Mouse (Mus musculus) hindbrain, embryonic 12.5 days (tissue): ENCODE measurements around the gene Tbc1d16. TPM values are rescaled to one million over a fixed set of nuclear protein-coding genes. Genes with fewer than 3 reads are reported as not detected.
"Not testable (repeated sequence)": the region's sequence is repeated elsewhere in the genome, so short reads cannot be mapped to it uniquely, and the experiment has no call there.

Source experiments
- ATAC-seq: fragments of 200-750 bp; cut with Nextera tagmentation; 2 replicates; pipeline ENCODE4 v1.8.0; 2017; ENCODE audit warnings: moderate TSS enrichment; ENCODE audit not compliant: low FRiP score
- H3K27ac ChIP-seq: fragments of 300-500 bp; sonication (generic); 2 replicates; pipeline ENCODE4 v1.5.1; 2016; ENCODE audit warnings: mild to moderate bottlenecking
- H3K27me3 ChIP-seq: fragments of 300-500 bp; sonication (generic); 2 replicates; pipeline ENCODE4 v1.6.1; 2016; ENCODE audit warnings: mild to moderate bottlenecking
- H3K36me3 ChIP-seq: fragments of 300-500 bp; sonication (generic); 2 replicates; pipeline ENCODE4 v1.6.1; 2016; ENCODE audit warnings: mild to moderate bottlenecking
- H3K4me1 ChIP-seq: fragments of 300-500 bp; sonication (generic); 2 replicates; pipeline ENCODE4 v1.6.1; 2016
- H3K4me2 ChIP-seq: fragments of 300-500 bp; sonication (generic); replicated peaks from 2 replicates; pipeline ENCODE4 v1.6.1; 2016; ENCODE audit warnings: mild to moderate bottlenecking
- H3K4me3 ChIP-seq: fragments of 300-500 bp; sonication (generic); 2 replicates; pipeline ENCODE4 v1.5.1; 2016; ENCODE audit warnings: mild to moderate bottlenecking
- H3K9ac ChIP-seq: fragments of 300-500 bp; sonication (generic); 2 replicates; pipeline ENCODE4 v1.6.1; 2016; ENCODE audit warnings: mild to moderate bottlenecking, moderate library complexity
- H3K9me3 ChIP-seq: fragments of 300-500 bp; sonication (generic); replicated peaks from 2 replicates; pipeline ENCODE4 v1.6.1; 2016; ENCODE audit warnings: mild to moderate bottlenecking
- WGBS: fragments of 180-500 bp; shearing (Covaris S2); methylation state at CpG from one replicate; pipeline ENCODE4 v1.1.7; 2016; 5-methylcytosine and 5-hydroxymethylcytosine counted together
- polyA plus RNA-seq: library from polyadenylated mRNA; unstranded; fragments of >200 nt; fragmentation: Nextera tagmentation; extraction: Ambion mirVana; gene quantifications from 2 replicates; pipeline ENCODE4 v1.2.1, GENCODE M21; 2016

The Tbc1d16 gene
- polyA plus RNA-seq, 1 experiment from 2014 or later = 36.7 TPM

DNA sequence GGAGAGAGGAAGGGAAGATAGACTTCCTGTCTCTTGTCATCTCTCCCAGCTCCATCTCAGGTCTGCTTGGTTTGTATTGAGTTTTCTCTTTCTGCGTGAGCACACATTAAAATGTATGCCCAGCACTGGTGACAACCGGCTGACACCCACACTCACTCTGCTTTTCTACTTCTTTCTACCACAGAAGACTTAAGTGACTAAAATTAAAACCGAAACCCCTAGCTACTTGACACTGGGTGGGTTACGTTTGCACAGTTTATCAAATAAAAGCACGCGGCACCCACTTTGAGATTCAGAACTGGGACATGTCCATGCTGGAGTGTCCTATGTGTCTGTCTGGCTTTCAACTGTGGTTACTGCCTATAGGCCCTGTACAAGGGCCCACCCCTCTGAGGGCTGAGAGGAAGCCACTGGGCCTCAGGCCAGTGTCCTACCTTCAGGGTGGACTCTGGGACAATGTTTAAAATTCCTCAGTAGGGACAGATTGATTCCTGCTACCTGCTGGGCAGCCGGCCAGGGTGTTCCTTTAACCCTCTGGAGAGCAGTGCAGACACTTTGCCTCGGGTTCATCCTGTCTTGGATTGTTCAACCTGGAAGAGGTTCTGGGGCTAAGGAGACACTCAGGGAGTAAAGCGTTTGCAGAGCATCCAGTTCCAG lies 118.8 kb downstream of the Tbc1d16 start:
- Histone ChIP-seq H3K27ac (no peak overlapping the region), H3K9me3 (no peaks in the 10 kb centered on the region), H3K4me3 (no peak overlapping the region), H3K4me1 (peaks cover 14% of the 10 kb centered on the region), H3K27me3 (peaks cover 3% of the 10 kb centered on the region; the same call in 1 of the 2 replicates), H3K4me2 (no peak overlapping the region), H3K36me3 (no peaks in the 10 kb centered on the region), H3K9ac (no peak overlapping the region)
- 77% methylated on average over 9 of the region's 9 CpGs for WGBS
- no peak for ATAC-seq

GRCm38 (mm10) chr11:119108573-119109263 lies 119.6 kb downstream of the Tbc1d16 start:
- H3K36me3 ChIP-seq = no peaks in the 10 kb centered on the region
- WGBS = 74% methylated on average over 10 of the region's 10 CpGs
- no peak overlapping the region for H3K4me3 ChIP-seq
- H3K9me3 ChIP-seq = no peaks in the 10 kb centered on the region
- peaks cover 4% of the 10 kb centered on the region for H3K27me3 ChIP-seq
- no peak overlapping the region for H3K9ac ChIP-seq
- no peak for ATAC-seq
- H3K4me2 ChIP-seq = no peak overlapping the region
- peaks cover 14% of the 10 kb centered on the region for H3K4me1 ChIP-seq
- no peak overlapping the region for H3K27ac ChIP-seq

- Histone ChIP-seq H3K27ac (no peak overlapping the region), H3K27me3 (peaks cover 5% of the 10 kb centered on the region; the same call in 1 of the 2 replicates), H3K4me1 (peaks cover 14% of the 10 kb centered on the region), H3K9me3 (no peaks in the 10 kb centered on the region), H3K9ac (no peak overlapping the region; the same call in 1 of the 2 replicates), H3K4me2 (no peak overlapping the region), H3K4me3 (no peak overlapping the region), H3K36me3 (no peaks in the 10 kb centered on the region)
- WGBS = 58% methylated on average over 6 of the region's 6 CpGs
- no peak for ATAC-seq
Measured at GRCm38 (mm10) chr11:119106289-119106688, 122.0 kb downstream of the Tbc1d16 start.

DNA sequence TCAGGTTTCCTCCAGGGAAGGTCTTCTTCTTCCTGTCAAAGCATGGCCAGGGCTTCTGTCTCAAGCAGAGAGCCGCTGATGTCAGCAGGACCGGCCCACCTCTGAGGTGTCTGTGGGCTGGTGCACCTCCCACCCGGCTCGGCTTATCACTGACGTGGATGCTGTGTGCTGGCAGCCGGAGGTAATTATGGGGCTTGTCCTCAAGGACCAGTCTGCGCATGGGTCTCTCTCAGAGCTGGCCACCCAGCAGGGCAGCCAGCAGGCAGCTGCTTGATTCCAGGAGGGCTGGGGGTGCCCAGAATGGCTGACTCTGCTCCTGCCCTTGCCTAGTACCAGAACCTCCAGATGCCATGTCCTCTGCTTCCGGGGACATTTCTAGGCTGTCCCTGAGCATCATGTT lies 122.6 kb downstream of the Tbc1d16 start:
- WGBS = 56% methylated on average over 8 of the region's 8 CpGs
- Histone ChIP-seq H3K4me2 (no peak overlapping the region; the same call in 1 of the 2 replicates), H3K36me3 (no peaks in the 10 kb centered on the region), H3K27me3 (peaks cover 5% of the 10 kb centered on the region; the same call in 1 of the 2 replicates), H3K4me1 (peaks cover 14% of the 10 kb centered on the region), H3K4me3 (no peak overlapping the region), H3K9ac (no peak overlapping the region), H3K27ac (no peak overlapping the region), H3K9me3 (no peaks in the 10 kb centered on the region)
- no peak for ATAC-seq

DNA sequence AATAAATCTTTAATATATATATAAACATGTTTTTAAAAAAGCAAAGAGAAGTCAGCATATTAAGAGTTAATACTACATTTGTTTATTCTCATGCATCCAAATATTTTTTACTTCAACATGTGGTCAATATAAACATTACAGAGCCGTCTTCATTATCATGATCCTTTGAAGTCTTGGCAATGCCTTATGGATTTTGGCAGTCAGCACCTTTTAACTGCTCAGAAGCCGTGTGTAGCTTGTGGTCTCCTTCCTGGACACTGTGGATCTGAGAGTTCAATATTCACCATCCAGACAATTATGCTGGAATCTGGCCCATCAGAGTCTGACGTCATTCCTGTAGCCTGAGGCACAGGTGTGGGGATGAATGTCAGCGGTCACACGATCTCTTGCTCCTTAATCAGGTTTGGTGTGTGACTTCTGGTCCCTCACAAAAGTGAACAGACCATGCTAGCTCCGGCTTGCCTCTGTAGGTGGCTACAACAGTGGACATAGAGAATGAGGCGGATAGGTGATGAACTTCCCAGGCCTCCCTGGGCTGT lies 123.2 kb downstream of the Tbc1d16 start:
- Histone ChIP-seq H3K4me2 (no peak overlapping the region), H3K4me3 (no peak overlapping the region), H3K4me1 (peaks cover 14% of the 10 kb centered on the region), H3K27ac (no peak overlapping the region), H3K27me3 (peaks cover 5% of the 10 kb centered on the region; the same call in 1 of the 2 replicates), H3K9me3 (no peaks in the 10 kb centered on the region), H3K36me3 (no peaks in the 10 kb centered on the region), H3K9ac (no peak overlapping the region)
- ATAC-seq = no peak
- 75% methylated on average over 7 of the region's 7 CpGs for WGBS

GRCm38 (mm10) chr11:119103991-119104390 lies 124.3 kb downstream of the Tbc1d16 start:
- Histone ChIP-seq H3K4me3 (no peak overlapping the region), H3K27me3 (peaks cover 2% of the 10 kb centered on the region; the same call in 1 of the 2 replicates), H3K36me3 (no peaks in the 10 kb centered on the region), H3K4me1 (peaks cover 14% of the 10 kb centered on the region), H3K4me2 (no peak overlapping the region), H3K9ac (no peak overlapping the region), H3K27ac (no peak overlapping the region), H3K9me3 (no peaks in the 10 kb centered on the region)
- no peak for ATAC-seq
- 89% methylated on average over 3 of the region's 3 CpGs for WGBS

DNA sequence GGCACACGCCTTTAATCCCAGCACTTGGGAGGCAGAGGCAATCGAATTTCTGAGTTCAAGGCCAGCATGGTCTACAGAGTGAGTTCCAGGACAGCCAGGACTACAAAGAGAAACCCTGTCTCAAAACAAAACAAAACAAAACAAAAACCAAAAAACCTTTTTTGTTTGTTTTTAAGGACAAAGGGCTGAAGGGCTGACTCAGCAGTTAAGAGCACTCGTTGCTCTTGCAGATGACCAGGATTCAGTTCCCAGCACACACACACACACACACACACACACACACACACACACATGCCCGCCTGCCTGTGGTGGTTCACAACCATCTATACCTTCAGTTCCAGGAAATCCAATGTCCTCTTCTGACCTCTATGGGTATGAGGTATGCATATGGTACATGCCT lies 127.9 kb downstream of the Tbc1d16 start:
- not testable (repeated sequence) for H3K27ac ChIP-seq, H3K9ac ChIP-seq, H3K36me3 ChIP-seq, ATAC-seq, H3K4me1 ChIP-seq, H3K4me3 ChIP-seq, H3K9me3 ChIP-seq, H3K4me2 ChIP-seq
- peaks cover 20% of the 10 kb centered on the region; the same call in 1 of the 2 replicates for H3K27me3 ChIP-seq
- 75% methylated on average over 4 of the region's 4 CpGs for WGBS

DNA sequence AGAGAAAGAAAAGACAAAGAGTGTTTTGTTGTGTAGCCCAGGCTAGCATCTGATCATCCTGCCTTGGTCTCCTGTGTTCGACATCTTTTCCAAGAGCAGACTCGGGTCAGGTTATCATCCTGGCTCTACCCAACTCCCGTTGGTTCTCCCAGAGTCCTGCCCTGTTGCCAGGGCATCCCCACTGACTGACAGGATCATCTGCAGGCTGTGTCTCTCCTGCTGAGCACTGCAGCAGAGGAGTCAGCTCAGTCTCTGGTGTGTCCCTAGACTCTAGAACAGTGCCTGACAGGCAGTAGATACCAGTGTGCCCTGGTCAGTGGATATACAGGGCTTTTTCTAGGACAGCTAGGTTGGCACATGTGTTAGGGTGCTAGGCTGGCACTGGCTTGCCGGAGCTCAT lies 130.1 kb downstream of the Tbc1d16 start:
- Histone ChIP-seq H3K27me3 (peaks cover 25% of the 10 kb centered on the region), H3K36me3 (no peaks in the 10 kb centered on the region), H3K4me1 (peaks cover 7% of the 10 kb centered on the region; the same call in 1 of the 2 replicates), H3K4me3 (no peak overlapping the region), H3K4me2 (no peak overlapping the region), H3K27ac (no peak overlapping the region), H3K9me3 (no peaks in the 10 kb centered on the region), H3K9ac (no peak overlapping the region)
- ATAC-seq = no peak
- WGBS = 61% methylated on average over 4 of the region's 4 CpGs

GRCm38 (mm10) chr11:119095441-119095840 lies 132.9 kb downstream of the Tbc1d16 start:
- H3K27ac ChIP-seq = no peak overlapping the region
- H3K9ac ChIP-seq = no peak overlapping the region
- ATAC-seq = no peak
- H3K4me3 ChIP-seq = no peak overlapping the region
- H3K27me3 ChIP-seq = peaks cover 48% of the 10 kb centered on the region
- WGBS = 62% methylated on average over 3 of the region's 3 CpGs
- H3K4me1 ChIP-seq = peaks cover 10% of the 10 kb centered on the region
- no peaks in the 10 kb centered on the region for H3K9me3 ChIP-seq
- no peaks in the 10 kb centered on the region for H3K36me3 ChIP-seq
- no peak overlapping the region for H3K4me2 ChIP-seq

- no peak for ATAC-seq
- WGBS = 63% methylated on average over 1 of the region's 1 CpGs
Measured at GRCm38 (mm10) chr11:119093322-119093721, 135.0 kb downstream of the Tbc1d16 start.

More at GRCm38 (mm10) chr11:119093322-119093721, 135.0 kb downstream of the Tbc1d16 start:
- no peaks in the 10 kb centered on the region for H3K36me3 ChIP-seq
- H3K4me1 ChIP-seq = peaks cover 23% of the 10 kb centered on the region
- peaks cover 65% of the 10 kb centered on the region for H3K27me3 ChIP-seq
- H3K4me2 ChIP-seq = no peak overlapping the region
- no peak overlapping the region for H3K9ac ChIP-seq
- no peak overlapping the region for H3K4me3 ChIP-seq
- H3K9me3 ChIP-seq = no peaks in the 10 kb centered on the region
- no peak overlapping the region for H3K27ac ChIP-seq
